Mouse (Mus musculus): ENCODE measurements at regions not wholly inside any gene's neighbourhood (a gene's known extent, or its start where the extent isn't known, plus 50 kb on each side); places are given as distances from the start of the nearest gene placed in this dataset.
"Not testable (repeated sequence)": the region's sequence is repeated elsewhere in the genome, so short reads cannot be mapped to it uniquely, and the experiment has no call there.

GRCm38 (mm10) chr2:79018732-79019423 lies 151.0 kb downstream of the Ube2e3 start:
- no peak for DNase-seq (ENCODE audit: low read depth, low spot score)

GRCm38 (mm10) chr2:79022954-79023353 lies 155.0 kb downstream of the Ube2e3 start:
- no peak for DNase-seq (ENCODE audit: low read depth, low spot score)

GRCm38 (mm10) chr2:79025678-79026077 lies 157.8 kb downstream of the Ube2e3 start:
- no peak for DNase-seq (ENCODE audit: low read depth, low spot score)

- peak; percentile 42 for DNase-seq (ENCODE audit: low read depth, low spot score)
Observed at GRCm38 (mm10) chr2:79030990-79031389, 163.1 kb downstream of the Ube2e3 start.

- no peak for DNase-seq (ENCODE audit: low read depth, low spot score)
Observed at GRCm38 (mm10) chr2:79036296-79036695, 168.4 kb downstream of the Ube2e3 start.

GRCm38 (mm10) chr2:79038624-79039023 lies 170.7 kb downstream of the Ube2e3 start:
- DNase-seq (ENCODE audit: low read depth, low spot score), result peak; percentile 76

- not testable (repeated sequence) for DNase-seq (ENCODE audit: low read depth, low spot score)
Observed at GRCm38 (mm10) chr2:79044804-79045203, 176.9 kb downstream of the Ube2e3 start.

GRCm38 (mm10) chr2:79045508-79045907 lies 177.6 kb downstream of the Ube2e3 start:
- DNase-seq (ENCODE audit: low read depth, low spot score), result no peak

GRCm38 (mm10) chr2:79048020-79048419 lies 180.1 kb downstream of the Ube2e3 start:
- no peak for DNase-seq (ENCODE audit: low read depth, low spot score)

- DNase-seq (ENCODE audit: low read depth, low spot score), result no peak
Observed at GRCm38 (mm10) chr2:79048777-79049537, 181.0 kb downstream of the Ube2e3 start.

GRCm38 (mm10) chr2:79050495-79051046 lies 182.6 kb downstream of the Ube2e3 start:
- no peak for DNase-seq (ENCODE audit: low read depth, low spot score)

- DNase-seq (ENCODE audit: low read depth, low spot score), result no peak
Observed at GRCm38 (mm10) chr2:79052226-79052625, 184.3 kb downstream of the Ube2e3 start.

- no peak for DNase-seq (ENCODE audit: low read depth, low spot score)
Observed at GRCm38 (mm10) chr2:79056138-79056537, 188.2 kb downstream of the Ube2e3 start.

GRCm38 (mm10) chr2:79059115-79059943 lies 191.4 kb downstream of the Ube2e3 start:
- DNase-seq (ENCODE audit: low read depth, low spot score), result no peak

GRCm38 (mm10) chr2:79059944-79060238 lies 192.0 kb downstream of the Ube2e3 start:
- no peak for DNase-seq (ENCODE audit: low read depth, low spot score)

- DNase-seq (ENCODE audit: low read depth, low spot score), result no peak
Observed at GRCm38 (mm10) chr2:79060320-79060719, 192.4 kb downstream of the Ube2e3 start.

- DNase-seq (ENCODE audit: low read depth, low spot score), result no peak
Observed at GRCm38 (mm10) chr2:79061645-79062044, 193.6 kb upstream of the Itga4 start.

GRCm38 (mm10) chr2:79062196-79062636 lies 193.0 kb upstream of the Itga4 start:
- DNase-seq (ENCODE audit: low read depth, low spot score), result no peak

GRCm38 (mm10) chr2:79063641-79064040 lies 191.6 kb upstream of the Itga4 start:
- no peak for DNase-seq (ENCODE audit: low read depth, low spot score)

GRCm38 (mm10) chr2:79065321-79065720 lies 189.9 kb upstream of the Itga4 start:
- DNase-seq (ENCODE audit: low read depth, low spot score), result no peak

- DNase-seq (ENCODE audit: low read depth, low spot score), result no peak
Observed at GRCm38 (mm10) chr2:79076115-79076514, 179.1 kb upstream of the Itga4 start.

- DNase-seq (ENCODE audit: low read depth, low spot score), result no peak
Observed at GRCm38 (mm10) chr2:79078836-79079394, 176.3 kb upstream of the Itga4 start.
